Mouse (Mus musculus): ENCODE results near the gene Ywhae.
"Not testable (repeated sequence)": the region's sequence is repeated elsewhere in the genome, so short reads cannot be mapped to it uniquely, and the experiment has no call there.

Gene Ywhae

DNA sequence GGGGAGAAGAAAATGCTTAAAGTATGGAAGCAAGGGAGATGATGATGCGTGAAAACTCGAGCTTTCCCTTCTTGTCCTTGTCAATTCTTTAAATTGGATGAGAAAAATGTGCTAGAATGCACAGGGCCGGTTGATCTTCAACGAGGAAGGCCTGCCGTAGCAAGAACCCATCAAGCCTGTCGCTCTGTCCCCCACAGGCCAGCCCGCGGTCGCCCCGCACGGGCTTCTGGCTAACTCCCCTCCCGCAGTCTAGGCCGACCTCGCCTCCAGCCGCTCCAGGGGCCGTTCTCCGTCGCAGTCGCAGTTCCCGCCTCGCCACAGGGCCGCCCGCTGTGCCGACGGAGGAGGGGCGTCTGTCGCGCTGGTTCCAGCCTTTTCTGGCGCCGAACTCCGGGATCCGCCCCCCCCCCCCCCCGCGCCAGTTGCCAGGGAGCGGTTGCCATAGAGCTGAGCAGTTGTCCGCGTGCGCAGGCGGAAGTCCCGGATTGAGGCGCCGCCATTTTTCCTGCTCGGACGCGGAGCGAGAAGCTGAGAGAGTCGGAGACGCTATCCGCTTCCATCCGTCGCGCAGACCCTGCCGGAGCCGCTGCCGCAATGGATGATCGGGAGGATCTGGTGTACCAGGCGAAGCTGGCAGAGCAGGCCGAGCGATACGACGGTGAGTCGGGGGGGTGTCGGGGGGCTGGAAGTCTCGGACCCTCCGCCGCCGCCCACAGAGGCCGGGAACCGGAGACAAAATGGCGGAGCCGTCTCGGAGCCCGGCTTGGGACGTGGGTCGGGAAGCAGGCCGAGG lies at the start of gene Ywhae:
Gene Ywhae (plus strand): TSS at position 436 of the 793 bp plus-strand sequence.
- DNase-seq (ENCODE audit: low read depth, low spot score), result peak; percentile 93

DNA sequence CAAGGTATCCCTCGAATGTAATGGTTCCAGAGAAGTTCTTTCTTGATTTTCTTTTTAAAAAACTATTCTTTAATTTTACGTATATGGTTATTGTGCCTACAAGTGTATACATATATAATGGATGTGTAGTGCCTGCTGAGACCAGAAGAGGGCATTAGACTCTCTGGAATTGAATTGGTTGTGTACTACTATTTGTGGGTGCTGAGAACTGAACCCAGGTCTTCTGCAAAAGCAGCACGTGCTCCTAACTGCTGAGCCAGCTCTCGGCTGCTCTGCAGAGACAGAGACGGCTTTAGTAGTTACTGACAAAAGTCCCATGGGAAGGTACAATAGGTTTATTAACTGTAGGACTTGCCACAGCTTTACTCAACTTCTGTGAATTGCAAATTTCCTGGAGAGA lies 48.2 kb upstream of the Ywhae start:
- DNase-seq (ENCODE audit: low read depth, low spot score), result no peak

DNA sequence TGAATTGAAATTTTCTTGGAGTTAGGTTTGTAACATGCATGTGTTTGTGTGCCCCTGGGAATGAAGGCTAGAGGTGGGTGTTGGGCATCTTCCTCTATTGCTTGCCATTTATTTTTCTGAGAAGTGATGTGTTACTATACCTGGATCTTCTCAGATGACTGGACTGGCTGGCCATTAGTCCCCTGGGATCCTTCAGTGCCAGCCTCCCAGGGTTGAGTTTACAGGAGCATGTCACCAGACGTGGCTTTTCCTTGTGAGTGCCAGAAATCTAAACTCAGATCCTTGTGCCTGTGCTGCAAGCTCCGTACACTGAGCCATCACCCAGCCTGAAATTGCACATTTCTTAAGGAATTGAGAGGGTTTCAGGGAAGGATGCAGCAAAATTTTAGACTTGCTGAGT lies 47.7 kb upstream of the Ywhae start:
- DNase-seq (ENCODE audit: low read depth, low spot score), result no peak

DNA sequence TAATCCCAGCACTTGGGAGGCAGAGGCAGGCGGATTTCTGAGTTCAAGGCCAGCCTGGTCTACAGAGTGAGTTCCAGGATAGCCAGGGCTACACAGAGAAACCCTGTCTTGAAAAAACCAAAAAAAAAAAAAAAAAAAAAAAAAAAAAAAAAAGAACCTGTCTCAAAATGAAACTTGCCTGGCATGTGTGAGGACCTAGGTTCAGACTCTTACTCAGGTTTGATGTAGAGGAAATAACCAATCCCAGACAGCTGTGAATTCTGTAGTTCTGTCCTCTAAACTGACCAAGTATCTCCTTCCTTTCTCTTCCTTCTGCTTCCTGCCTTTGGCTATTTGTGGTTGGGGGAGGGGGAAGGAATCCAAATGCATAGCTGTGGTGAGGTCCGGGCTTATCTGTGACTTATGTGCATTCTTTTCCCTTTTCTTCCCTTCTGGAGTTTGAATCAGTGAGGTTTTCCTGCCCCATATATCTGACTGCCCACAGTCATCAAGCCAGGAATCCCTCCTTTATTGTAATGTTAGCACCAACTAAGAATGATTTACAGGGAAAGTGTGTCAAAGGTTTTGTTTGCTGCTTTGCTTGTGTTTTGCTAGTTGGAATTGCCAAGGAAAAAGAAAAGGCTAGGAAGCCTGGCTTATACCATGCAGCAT lies 45.2 kb upstream of the Ywhae start:
- no peak for DNase-seq (ENCODE audit: low read depth, low spot score)

DNA sequence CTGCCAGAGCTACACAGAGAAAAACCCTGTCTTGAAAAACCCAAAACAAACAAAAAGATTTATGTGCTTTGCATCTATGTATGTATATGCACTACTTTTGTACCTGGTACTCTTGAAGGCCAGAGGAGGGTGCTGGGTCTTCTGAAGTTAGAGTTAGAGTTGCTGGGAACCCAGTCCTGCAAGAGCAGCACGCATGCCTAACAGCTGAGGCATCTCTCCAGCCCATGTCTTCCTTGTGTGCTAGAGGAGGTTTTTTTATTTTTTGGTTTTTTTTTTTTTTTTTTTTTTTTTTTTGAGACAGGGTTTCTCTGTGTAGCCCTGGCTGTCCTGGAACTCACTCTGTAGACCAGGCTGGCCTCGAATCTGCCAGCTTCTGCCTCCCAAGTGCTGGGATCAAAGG lies 44.5 kb upstream of the Ywhae start:
- no peak for DNase-seq (ENCODE audit: low read depth, low spot score)

- DNase-seq (ENCODE audit: low read depth, low spot score), result no peak
These were observed 42.7 kb upstream of the Ywhae start for GRCm38 (mm10) chr11:75689977-75690376.

GRCm38 (mm10) chr11:75691047-75691446 lies 41.6 kb upstream of the Ywhae start:
- no peak for DNase-seq (ENCODE audit: low read depth, low spot score)

GRCm38 (mm10) chr11:75693570-75693969 lies 39.1 kb upstream of the Ywhae start:
- no peak for DNase-seq (ENCODE audit: low read depth, low spot score)

DNA sequence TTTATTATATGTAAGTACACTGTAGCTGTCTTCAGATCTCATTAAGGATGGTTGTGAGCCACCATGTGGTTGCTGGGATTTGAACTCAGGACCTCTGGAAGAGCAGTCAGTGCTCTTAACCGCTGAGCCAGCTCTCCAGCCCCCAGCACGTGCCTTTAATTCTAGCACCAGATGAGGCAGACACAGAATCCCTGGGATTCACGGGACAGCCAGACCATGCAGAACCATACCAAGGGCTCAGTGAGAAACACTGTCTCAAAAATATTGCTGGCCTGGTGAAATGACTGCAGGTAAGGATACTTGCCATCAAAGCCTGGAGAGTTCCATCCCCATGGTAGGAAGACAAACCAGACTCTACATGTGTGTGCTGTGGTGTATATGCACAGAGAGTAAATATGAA lies 35.2 kb upstream of the Ywhae start:
- DNase-seq (ENCODE audit: low read depth, low spot score), result not testable (repeated sequence)

DNA sequence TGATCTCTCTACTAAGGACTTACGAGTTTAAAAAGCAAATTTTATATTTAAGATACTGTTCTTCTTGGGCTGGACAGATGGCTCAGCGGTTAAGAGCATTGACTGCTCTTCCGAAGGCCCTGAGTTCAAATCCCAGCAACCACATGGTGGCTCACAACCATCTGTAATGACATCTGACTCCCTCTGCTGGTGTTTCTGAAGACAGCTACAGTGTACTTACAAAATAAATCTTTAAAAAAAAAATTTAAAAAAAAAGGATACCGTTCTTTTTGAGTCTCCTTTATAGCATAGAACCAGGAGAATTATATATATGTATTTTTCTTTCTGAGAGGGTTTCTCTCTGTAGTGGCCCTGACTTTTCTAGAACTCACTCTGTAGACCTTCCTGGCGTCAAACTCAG lies 32.1 kb upstream of the Ywhae start:
- DNase-seq (ENCODE audit: low read depth, low spot score), result no peak

- no peak for DNase-seq (ENCODE audit: low read depth, low spot score)
These were observed 29.9 kb upstream of the Ywhae start for GRCm38 (mm10) chr11:75702761-75703160.

- DNase-seq (ENCODE audit: low read depth, low spot score), result no peak
These were observed 28.9 kb upstream of the Ywhae start for GRCm38 (mm10) chr11:75703748-75704147.

DNA sequence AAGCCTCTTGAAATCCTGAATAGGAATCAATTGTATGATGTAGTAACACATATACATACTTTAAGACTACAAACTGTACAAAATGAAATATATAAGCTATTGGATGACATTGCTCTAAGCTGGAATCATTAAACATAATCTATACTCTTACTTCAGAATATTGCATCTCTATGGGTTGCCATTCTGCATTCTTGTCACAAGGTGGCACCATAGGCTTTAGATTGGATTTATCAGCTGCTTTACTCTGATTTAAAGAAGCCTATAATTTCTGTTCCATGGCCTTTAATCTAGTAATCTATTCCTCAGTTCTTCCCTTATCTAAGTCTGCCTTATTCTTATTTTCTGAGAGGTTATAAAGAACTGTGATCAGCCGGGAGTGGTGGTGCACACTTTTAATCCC lies 18.7 kb upstream of the Ywhae start:
- DNase-seq (ENCODE audit: low read depth, low spot score), result no peak

- no peak for DNase-seq (ENCODE audit: low read depth, low spot score)
These were observed 17.1 kb upstream of the Ywhae start for GRCm38 (mm10) chr11:75715556-75715955.

GRCm38 (mm10) chr11:75716661-75717325 lies 15.9 kb upstream of the Ywhae start:
- DNase-seq (ENCODE audit: low read depth, low spot score), result no peak

- DNase-seq (ENCODE audit: low read depth, low spot score), result no peak
These were observed 10.3 kb upstream of the Ywhae start for GRCm38 (mm10) chr11:75722339-75722738.

DNA sequence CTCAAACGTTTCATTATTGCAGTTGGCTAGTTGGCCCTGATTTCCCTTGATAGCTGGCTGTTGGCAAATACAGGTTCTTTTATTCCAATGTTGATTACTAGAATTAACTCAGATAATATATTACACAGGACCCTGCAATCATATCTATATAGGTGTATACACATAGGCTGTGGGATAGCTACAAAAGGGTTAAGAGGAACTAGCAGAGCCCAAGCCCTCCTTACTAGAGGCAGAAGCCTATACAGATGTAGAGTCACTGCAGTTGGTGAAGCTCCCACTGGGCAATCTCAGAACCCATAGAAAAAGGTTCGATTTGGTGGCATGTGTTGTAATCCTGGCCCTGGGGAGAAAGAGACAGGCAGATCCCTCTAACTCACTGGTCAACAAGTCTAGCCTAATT lies 5.5 kb upstream of the Ywhae start:
- no peak for DNase-seq (ENCODE audit: low read depth, low spot score)

DNA sequence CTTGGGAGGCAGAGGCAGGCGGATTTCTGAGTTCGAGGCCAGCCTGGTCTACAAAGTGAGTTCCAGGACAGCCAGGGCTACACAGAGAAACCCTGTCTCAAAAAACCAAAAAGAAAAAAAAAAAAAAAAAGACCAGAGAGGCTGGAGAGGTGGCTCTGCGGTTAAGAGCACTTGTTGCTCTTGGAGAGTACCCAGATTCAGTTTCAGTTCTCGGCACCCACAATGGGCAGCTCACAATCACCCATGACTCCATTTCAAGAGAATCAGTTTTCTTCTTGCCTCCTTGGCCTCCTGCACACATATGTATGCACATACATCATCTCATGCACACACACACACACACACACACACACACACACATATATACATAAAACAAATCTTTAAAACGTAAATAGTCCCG lies 5.0 kb upstream of the Ywhae start:
- DNase-seq (ENCODE audit: low read depth, low spot score), result not testable (repeated sequence)

- DNase-seq (ENCODE audit: low read depth, low spot score), result no peak
These were observed 715 bp downstream of the Ywhae start for GRCm38 (mm10) chr11:75733227-75733940.

- DNase-seq (ENCODE audit: low read depth, low spot score), result no peak
These were observed 3.0 kb downstream of the Ywhae start for GRCm38 (mm10) chr11:75735462-75736252.

- no peak for DNase-seq (ENCODE audit: low read depth, low spot score)
These were observed 4.3 kb downstream of the Ywhae start for GRCm38 (mm10) chr11:75736978-75737377.
